Mouse (Mus musculus) gastrocnemius, adult 2 months (tissue): ENCODE data around the gene Prpf40a. TPM values are rescaled to one million over a fixed set of nuclear protein-coding genes. Genes with fewer than 3 reads are reported as not detected.
A peak's percentile ranks its signal among the peaks of the same experiment; 100 is the strongest.

ENCODE experiments used
- DNase-seq: peaks from one replicate; pipeline ENCODE4 v3.0.0; 2022
- H3K27ac ChIP-seq: fragments of 200-600 bp; 2 replicates; pipeline ENCODE4 v1.8.1; 2022; ENCODE audit warnings: mild to moderate bottlenecking
- H3K4me3 ChIP-seq: fragments of 200-600 bp; 2 replicates; pipeline ENCODE4 v1.8.1; 2022; ENCODE audit warnings: mild to moderate bottlenecking, moderate library complexity
- CTCF ChIP-seq: fragments of 200-600 bp; IDR thresholded peaks from 2 replicates; pipeline ENCODE4 v1.8.1; 2022; ENCODE audit warnings: antibody characterized with exemption, mild to moderate bottlenecking, moderate library complexity
- intact Hi-C: fragments of 180-260 bp; cut with DNase I; formaldehyde crosslinking; loops from one replicate; pipeline ENCODE4 v1.15.1; 2025
- total RNA-seq, 2 experiments: library from RNA; stranded (reverse); gene quantifications; 2 replicates each; pipeline ENCODE4 v1.2.3; 2021

Prpf40a gene
- total RNA-seq, 2 experiments from 2014 or later, result 26.2 to 32.1 TPM

GRCm38 (mm10) chr2:53101885-53102740 is 89.0 kb downstream of the Prpf40a start:
- H3K27ac ChIP-seq, result no peak overlapping the region
- intact Hi-C loops, result no loop called here
- TF ChIP-seq CTCF, result no peak
- DNase-seq, result no peak
- no peak overlapping the region for H3K4me3 ChIP-seq

- intact Hi-C loops, result no loop called here
- Histone ChIP-seq H3K27ac (no peak overlapping the region), H3K4me3 (no peak overlapping the region)
- DNase-seq, result no peak
- TF ChIP-seq CTCF, result no peak
Measured at GRCm38 (mm10) chr2:53100093-53100492, 91.0 kb downstream of the Prpf40a start.

GRCm38 (mm10) chr2:53095489-53095888 is 95.6 kb downstream of the Prpf40a start:
- H3K27ac ChIP-seq, result no peak overlapping the region
- H3K4me3 ChIP-seq, result no peak overlapping the region
- no peak for DNase-seq
- no peak for TF ChIP-seq CTCF
- intact Hi-C loops, result no loop called here

- Histone ChIP-seq H3K27ac (no peak overlapping the region), H3K4me3 (no peak overlapping the region)
- DNase-seq, result no peak
- intact Hi-C loops, result no loop called here
- no peak for TF ChIP-seq CTCF
Measured at GRCm38 (mm10) chr2:53095031-53095430, 96.1 kb downstream of the Prpf40a start.

GRCm38 (mm10) chr2:53088744-53089143 is 102.3 kb downstream of the Prpf40a start:
- H3K4me3 ChIP-seq, result no peak overlapping the region
- intact Hi-C loops, result no loop called here
- DNase-seq, result no peak
- no peak for TF ChIP-seq CTCF
- H3K27ac ChIP-seq, result no peak overlapping the region

- peak; percentile 74 for TF ChIP-seq CTCF
- Histone ChIP-seq H3K27ac (no peak overlapping the region), H3K4me3 (no peak overlapping the region)
- intact Hi-C loops, result no loop called here
- peak; percentile 63 for DNase-seq
Measured at GRCm38 (mm10) chr2:53085617-53086202, 105.4 kb downstream of the Prpf40a start.

Other genes starting within 250 kb of the Prpf40a start
- 10 to 100 TPM in 1 of 2 experiments, 1 to 10 TPM in 1; 9.2 to 13.6 TPM for gene Arl6ip6, start 442 bp upstream of the Prpf40a start, total RNA-seq